Mouse (Mus musculus): ENCODE data around the gene Celf2. TPM values are rescaled to one million over a fixed set of nuclear protein-coding genes. Genes with fewer than 3 reads are reported as not detected.

Celf2 gene
- polyA plus RNA-seq, 1 experiment from 2014 or later: 92.4 TPM

- Histone ChIP-seq H3K4me2 (ENCODE audit: low read depth, low read length) (no peak overlapping the region), H3K36me3 (ENCODE audit: control insufficient read depth, insufficient read depth, low read length) (no peaks in the 10 kb centered on the region), H3K4me3 (ENCODE audit: low read length) (no peak overlapping the region), H3K27me3 (ENCODE audit: control insufficient read depth, insufficient read depth, low read depth, low read length) (no peaks in the 10 kb centered on the region), H3K9me3 (ENCODE audit: control insufficient read depth, low read length) (no peaks in the 10 kb centered on the region), H3K27ac (ENCODE audit: low read length) (no peak overlapping the region), H3K4me1 (replicated peaks; ENCODE audit: control insufficient read depth, insufficient read depth, low read length) (no peaks in the 10 kb centered on the region), H3K9ac (ENCODE audit: low read length) (no peak overlapping the region)
- ATAC-seq (ENCODE audit: low read depth): no peak
- 78% methylated on average over 7 of the region's 7 CpGs for WGBS
Measured at GRCm38 (mm10) chr2:6704342-6704741, 805.0 kb downstream of the Celf2 start.

GRCm38 (mm10) chr2:6696326-6696725 lies 813.0 kb downstream of the Celf2 start:
- Histone ChIP-seq H3K36me3 (ENCODE audit: control insufficient read depth, insufficient read depth, low read length) (no peaks in the 10 kb centered on the region), H3K27me3 (ENCODE audit: control insufficient read depth, insufficient read depth, low read depth, low read length) (no peaks in the 10 kb centered on the region), H3K9me3 (ENCODE audit: control insufficient read depth, low read length) (no peaks in the 10 kb centered on the region), H3K4me1 (replicated peaks; ENCODE audit: control insufficient read depth, insufficient read depth, low read length) (no peaks in the 10 kb centered on the region), H3K4me3 (ENCODE audit: low read length) (no peak overlapping the region), H3K4me2 (ENCODE audit: low read depth, low read length) (no peak overlapping the region), H3K27ac (ENCODE audit: low read length) (no peak overlapping the region), H3K9ac (ENCODE audit: low read length) (no peak overlapping the region)
- no peak for ATAC-seq (ENCODE audit: low read depth)
- WGBS: 65% methylated on average over 1 of the region's 1 CpGs

DNA sequence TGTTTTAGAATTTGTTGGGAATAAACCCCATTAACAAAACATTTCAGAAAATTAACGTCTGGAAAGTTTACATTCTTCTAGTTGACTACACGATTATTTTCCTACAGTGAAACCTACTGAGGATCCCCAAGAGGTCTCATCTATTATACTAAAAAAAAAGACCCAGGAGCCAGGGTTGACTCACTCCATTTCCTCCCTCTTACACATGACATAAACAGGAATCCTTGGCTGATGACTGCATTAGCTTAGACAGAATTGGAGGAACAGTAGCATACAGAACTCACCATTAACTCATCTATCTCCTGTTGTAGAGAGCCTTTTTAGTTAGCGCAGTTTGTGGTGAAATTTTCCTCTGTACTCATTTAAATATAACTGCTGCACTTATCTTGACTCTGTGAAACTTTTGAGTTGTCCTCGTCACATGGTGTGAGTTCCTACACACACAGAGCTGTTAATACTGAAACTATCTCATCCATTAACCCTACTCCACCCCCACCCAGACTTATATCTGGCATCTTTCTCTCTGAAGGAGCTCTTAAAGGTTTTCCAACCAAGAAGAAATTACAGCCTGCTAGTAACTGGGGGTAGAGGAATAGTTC lies 813.9 kb downstream of the Celf2 start:
- Histone ChIP-seq H3K27ac (ENCODE audit: low read length) (no peak overlapping the region), H3K9ac (ENCODE audit: low read length) (no peak overlapping the region), H3K4me3 (ENCODE audit: low read length) (no peak overlapping the region), H3K27me3 (ENCODE audit: control insufficient read depth, insufficient read depth, low read depth, low read length) (no peaks in the 10 kb centered on the region), H3K4me1 (replicated peaks; ENCODE audit: control insufficient read depth, insufficient read depth, low read length) (no peaks in the 10 kb centered on the region), H3K36me3 (ENCODE audit: control insufficient read depth, insufficient read depth, low read length) (no peaks in the 10 kb centered on the region), H3K4me2 (ENCODE audit: low read depth, low read length) (no peak overlapping the region), H3K9me3 (ENCODE audit: control insufficient read depth, low read length) (no peaks in the 10 kb centered on the region)
- ATAC-seq (ENCODE audit: low read depth): no peak
- 46% methylated on average over 4 of the region's 4 CpGs for WGBS

- Histone ChIP-seq H3K27me3 (ENCODE audit: control insufficient read depth, insufficient read depth, low read depth, low read length) (no peaks in the 10 kb centered on the region), H3K36me3 (ENCODE audit: control insufficient read depth, insufficient read depth, low read length) (no peaks in the 10 kb centered on the region), H3K4me1 (replicated peaks; ENCODE audit: control insufficient read depth, insufficient read depth, low read length) (no peaks in the 10 kb centered on the region), H3K9ac (ENCODE audit: low read length) (no peak overlapping the region), H3K27ac (ENCODE audit: low read length) (no peak overlapping the region), H3K4me2 (ENCODE audit: low read depth, low read length) (no peak overlapping the region), H3K9me3 (ENCODE audit: control insufficient read depth, low read length) (no peaks in the 10 kb centered on the region), H3K4me3 (ENCODE audit: low read length) (no peak overlapping the region)
- WGBS: 51% methylated on average over 2 of the region's 2 CpGs
- no peak for ATAC-seq (ENCODE audit: low read depth)
Measured at GRCm38 (mm10) chr2:6689689-6690088, 819.7 kb downstream of the Celf2 start.

GRCm38 (mm10) chr2:6678231-6678630 lies 831.1 kb downstream of the Celf2 start:
- Histone ChIP-seq H3K9ac (ENCODE audit: low read length) (no peak overlapping the region), H3K27me3 (ENCODE audit: control insufficient read depth, insufficient read depth, low read depth, low read length) (no peaks in the 10 kb centered on the region), H3K4me3 (ENCODE audit: low read length) (no peak overlapping the region), H3K4me2 (ENCODE audit: low read depth, low read length) (no peak overlapping the region), H3K36me3 (ENCODE audit: control insufficient read depth, insufficient read depth, low read length) (no peaks in the 10 kb centered on the region), H3K4me1 (replicated peaks; ENCODE audit: control insufficient read depth, insufficient read depth, low read length) (no peaks in the 10 kb centered on the region), H3K9me3 (ENCODE audit: control insufficient read depth, low read length) (no peaks in the 10 kb centered on the region), H3K27ac (ENCODE audit: low read length) (no peak overlapping the region)
- ATAC-seq (ENCODE audit: low read depth): no peak
- 100% methylated on average over 1 of the region's 1 CpGs for WGBS

DNA sequence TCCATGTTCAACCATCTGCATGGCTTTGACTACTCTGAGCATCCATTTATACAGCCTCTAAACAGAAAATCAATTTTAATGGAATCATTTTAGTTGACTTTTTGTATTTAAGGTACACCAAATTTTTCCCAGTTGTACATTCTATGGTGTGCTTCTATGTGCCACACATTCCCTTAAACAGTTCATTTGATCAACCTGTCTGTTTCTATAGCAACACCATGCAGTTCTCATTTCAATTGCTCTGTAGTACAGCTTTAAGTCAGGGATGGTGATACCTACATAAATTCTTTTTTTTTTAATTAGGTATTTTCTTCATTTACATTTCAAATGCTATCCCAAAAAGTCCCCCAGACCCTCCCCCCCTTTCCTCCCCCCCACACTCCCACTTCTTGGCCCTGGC lies 831.9 kb downstream of the Celf2 start:
- ATAC-seq (ENCODE audit: low read depth): no peak
- H3K9me3 ChIP-seq (ENCODE audit: control insufficient read depth, low read length): no peaks in the 10 kb centered on the region
- no peak overlapping the region for H3K27ac ChIP-seq (ENCODE audit: low read length)
- H3K4me3 ChIP-seq (ENCODE audit: low read length): no peak overlapping the region
- no peaks in the 10 kb centered on the region for H3K27me3 ChIP-seq (ENCODE audit: control insufficient read depth, insufficient read depth, low read depth, low read length)
- no peak overlapping the region for H3K4me2 ChIP-seq (ENCODE audit: low read depth, low read length)
- no peak overlapping the region for H3K9ac ChIP-seq (ENCODE audit: low read length)
- no peaks in the 10 kb centered on the region for H3K36me3 ChIP-seq (ENCODE audit: control insufficient read depth, insufficient read depth, low read length)
- no peaks in the 10 kb centered on the region for H3K4me1 ChIP-seq (replicated peaks; ENCODE audit: control insufficient read depth, insufficient read depth, low read length)

DNA sequence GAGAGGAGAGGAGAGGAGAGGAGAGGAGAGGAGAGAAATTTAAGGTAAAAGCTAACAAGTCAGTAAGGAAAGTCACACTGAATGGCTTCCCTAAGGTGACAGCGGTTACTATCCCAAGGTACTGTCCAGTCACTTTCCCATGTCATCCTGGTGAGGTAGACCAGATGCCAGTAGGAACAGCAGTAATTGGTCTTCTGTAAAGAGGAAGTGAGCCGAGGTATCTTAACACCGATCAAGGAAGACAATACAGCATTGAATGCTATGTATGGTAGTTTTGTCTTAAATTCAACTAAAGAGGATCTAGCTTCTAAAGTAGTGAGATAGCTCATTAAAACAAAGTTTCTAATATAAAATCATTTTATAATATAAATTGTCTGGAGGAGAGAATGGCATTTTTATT lies 835.0 kb downstream of the Celf2 start:
- Histone ChIP-seq H3K4me3 (ENCODE audit: low read length) (no peak overlapping the region), H3K4me1 (replicated peaks; ENCODE audit: control insufficient read depth, insufficient read depth, low read length) (no peaks in the 10 kb centered on the region), H3K9ac (ENCODE audit: low read length) (no peak overlapping the region), H3K27me3 (ENCODE audit: control insufficient read depth, insufficient read depth, low read depth, low read length) (no peaks in the 10 kb centered on the region), H3K36me3 (ENCODE audit: control insufficient read depth, insufficient read depth, low read length) (no peaks in the 10 kb centered on the region), H3K27ac (ENCODE audit: low read length) (no peak overlapping the region), H3K4me2 (ENCODE audit: low read depth, low read length) (no peak overlapping the region), H3K9me3 (ENCODE audit: control insufficient read depth, low read length) (no peaks in the 10 kb centered on the region)
- no peak for ATAC-seq (ENCODE audit: low read depth)
- 89% methylated on average over 3 of the region's 3 CpGs for WGBS

DNA sequence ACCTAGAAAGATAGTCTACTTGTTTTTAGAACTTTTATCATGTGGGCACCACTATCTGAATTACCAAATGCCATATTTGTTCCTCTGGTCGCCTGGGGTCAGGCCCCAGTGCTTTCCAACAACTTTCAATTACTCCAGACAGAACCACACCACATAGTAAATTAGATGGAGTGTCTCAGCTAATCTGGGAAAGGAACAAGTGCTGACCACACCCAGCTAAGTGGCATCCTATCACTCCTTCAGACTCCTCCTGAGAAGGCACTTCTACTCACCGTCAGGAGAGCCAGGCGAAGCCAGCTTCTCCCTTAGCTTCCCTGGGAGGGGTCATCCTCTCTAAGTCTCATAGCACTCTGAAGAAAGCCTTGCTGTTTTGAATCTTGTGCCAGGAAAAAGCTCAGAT lies 835.9 kb downstream of the Celf2 start:
- H3K9me3 ChIP-seq (ENCODE audit: control insufficient read depth, low read length): no peaks in the 10 kb centered on the region
- H3K4me3 ChIP-seq (ENCODE audit: low read length): no peak overlapping the region
- no peak for ATAC-seq (ENCODE audit: low read depth)
- no peak overlapping the region for H3K27ac ChIP-seq (ENCODE audit: low read length)
- WGBS: 77% methylated on average over 3 of the region's 3 CpGs
- H3K36me3 ChIP-seq (ENCODE audit: control insufficient read depth, insufficient read depth, low read length): no peaks in the 10 kb centered on the region
- H3K4me1 ChIP-seq (replicated peaks; ENCODE audit: control insufficient read depth, insufficient read depth, low read length): no peaks in the 10 kb centered on the region
- H3K4me2 ChIP-seq (ENCODE audit: low read depth, low read length): no peak overlapping the region
- H3K9ac ChIP-seq (ENCODE audit: low read length): no peak overlapping the region
- H3K27me3 ChIP-seq (ENCODE audit: control insufficient read depth, insufficient read depth, low read depth, low read length): no peaks in the 10 kb centered on the region

GRCm38 (mm10) chr2:6667611-6668010 lies 841.8 kb downstream of the Celf2 start:
- Histone ChIP-seq H3K4me2 (ENCODE audit: low read depth, low read length) (no peak overlapping the region), H3K4me1 (replicated peaks; ENCODE audit: control insufficient read depth, insufficient read depth, low read length) (no peaks in the 10 kb centered on the region), H3K36me3 (ENCODE audit: control insufficient read depth, insufficient read depth, low read length) (no peaks in the 10 kb centered on the region), H3K9ac (ENCODE audit: low read length) (no peak overlapping the region), H3K4me3 (ENCODE audit: low read length) (no peak overlapping the region), H3K9me3 (ENCODE audit: control insufficient read depth, low read length) (no peaks in the 10 kb centered on the region), H3K27ac (ENCODE audit: low read length) (no peak overlapping the region), H3K27me3 (ENCODE audit: control insufficient read depth, insufficient read depth, low read depth, low read length) (no peaks in the 10 kb centered on the region)
- no peak for ATAC-seq (ENCODE audit: low read depth)
- WGBS: 84% methylated on average over 4 of the region's 4 CpGs

- Histone ChIP-seq H3K9ac (ENCODE audit: low read length) (no peak overlapping the region), H3K4me1 (replicated peaks; ENCODE audit: control insufficient read depth, insufficient read depth, low read length) (no peaks in the 10 kb centered on the region)
- 72% methylated on average over 4 of the region's 4 CpGs for WGBS
Measured at GRCm38 (mm10) chr2:6659834-6660233, 849.5 kb downstream of the Celf2 start.

More at GRCm38 (mm10) chr2:6659834-6660233, 849.5 kb downstream of the Celf2 start:
- no peak for ATAC-seq (ENCODE audit: low read depth)
- H3K4me3 ChIP-seq (ENCODE audit: low read length): no peak overlapping the region
- H3K27ac ChIP-seq (ENCODE audit: low read length): no peak overlapping the region
- no peaks in the 10 kb centered on the region for H3K36me3 ChIP-seq (ENCODE audit: control insufficient read depth, insufficient read depth, low read length)
- no peaks in the 10 kb centered on the region for H3K27me3 ChIP-seq (ENCODE audit: control insufficient read depth, insufficient read depth, low read depth, low read length)
- no peaks in the 10 kb centered on the region for H3K9me3 ChIP-seq (ENCODE audit: control insufficient read depth, low read length)
- H3K4me2 ChIP-seq (ENCODE audit: low read depth, low read length): no peak overlapping the region
